Mouse (Mus musculus) lung, embryonic 14.5 days (tissue): ENCODE data around the gene Churc1. TPM values are rescaled to one million over a fixed set of nuclear protein-coding genes. Genes with fewer than 3 reads are reported as not detected.
A peak's percentile ranks its signal among the peaks of the same experiment; 100 is the strongest.
"Not testable (repeated sequence)": the region's sequence is repeated elsewhere in the genome, so short reads cannot be mapped to it uniquely, and the experiment has no call there.

Source experiments
- ATAC-seq: fragments of 200-750 bp; cut with Nextera tagmentation; 2 replicates; pipeline ENCODE4 v1.8.0; 2017; ENCODE audit warnings: mild to moderate bottlenecking, moderate TSS enrichment, moderate library complexity; ENCODE audit not compliant: insufficient read depth
- DNase-seq: peaks from one replicate; pipeline ENCODE4 v3.0.0-alpha.2; 2015
- H3K27ac ChIP-seq: fragments of 300-500 bp; sonication (generic); 2 replicates; pipeline ENCODE4 v1.5.1; 2014; ENCODE audit warnings: low read depth, mild to moderate bottlenecking, moderate library complexity
- H3K27me3 ChIP-seq: fragments of 300-500 bp; sonication (generic); 2 replicates; pipeline ENCODE4 v1.6.1; 2014; ENCODE audit warnings: low read length, control low read depth; ENCODE audit not compliant: insufficient read depth
- H3K36me3 ChIP-seq: fragments of 300-500 bp; sonication (generic); 2 replicates; pipeline ENCODE4 v1.6.1; 2014; ENCODE audit warnings: control low read depth; ENCODE audit not compliant: insufficient read depth
- H3K4me1 ChIP-seq: fragments of 300-500 bp; sonication (generic); 2 replicates; pipeline ENCODE4 v1.6.1; 2014; ENCODE audit warnings: antibody characterized with exemption, control low read depth; ENCODE audit not compliant: insufficient read depth
- H3K4me2 ChIP-seq: fragments of 300-500 bp; sonication (generic); 2 replicates; pipeline ENCODE4 v1.6.1; 2014; ENCODE audit warnings: mild to moderate bottlenecking
- H3K4me3 ChIP-seq: fragments of 300-500 bp; sonication (generic); 2 replicates; pipeline ENCODE4 v1.5.1; 2014; ENCODE audit warnings: low read depth, low read length
- H3K9ac ChIP-seq: fragments of 300-500 bp; sonication (generic); 2 replicates; pipeline ENCODE4 v1.6.1; 2014
- H3K9me3 ChIP-seq: fragments of 300-500 bp; sonication (generic); 2 replicates; pipeline ENCODE4 v1.6.1; 2016; ENCODE audit warnings: low read depth, low read length, control low read depth
- CTCF ChIP-seq: IDR thresholded peaks from 2 replicates; pipeline ENCODE4 v1.5.1; 2016; ENCODE audit warnings: antibody characterized with exemption, low read depth
- WGBS: fragments of 180-500 bp; shearing (Covaris S2); extraction: QIAGEN DNeasy Blood & Tissue Kit; methylation state at CpG from one replicate; pipeline ENCODE4 v1.1.7; 2014; 5-methylcytosine and 5-hydroxymethylcytosine counted together
- polyA plus RNA-seq: library from polyadenylated mRNA; unstranded; fragments of >200 nt; fragmentation: Nextera tagmentation; extraction: Ambion mirVana; gene quantifications from 2 replicates; pipeline ENCODE4 v1.2.1, GENCODE M21; 2014

Gene Churc1
- polyA plus RNA-seq, 1 experiment from 2014 or later: 137 TPM

- Histone ChIP-seq H3K4me2 (no peak overlapping the region), H3K4me1 (no peaks in the 10 kb centered on the region), H3K27ac (no peak overlapping the region), H3K27me3 (no peaks in the 10 kb centered on the region), H3K36me3 (no peaks in the 10 kb centered on the region), H3K9ac (no peak overlapping the region), H3K9me3 (no peaks in the 10 kb centered on the region), H3K4me3 (no peak overlapping the region)
- TF ChIP-seq CTCF: no peak
- WGBS: 83% methylated on average over 10 of the region's 10 CpGs
- DNase-seq: no peak
- ATAC-seq: no peak
These were observed 13.2 kb downstream of the Churc1 start for GRCm38 (mm10) chr12:76778305-76779083.

- Histone ChIP-seq H3K4me1 (no peaks in the 10 kb centered on the region), H3K9me3 (no peaks in the 10 kb centered on the region), H3K36me3 (no peaks in the 10 kb centered on the region), H3K27me3 (no peaks in the 10 kb centered on the region), H3K4me2 (no peak overlapping the region), H3K9ac (no peak overlapping the region), H3K4me3 (no peak overlapping the region), H3K27ac (no peak overlapping the region)
- WGBS: 91% methylated on average over 5 of the region's 5 CpGs
- no peak for TF ChIP-seq CTCF
- no peak for DNase-seq
- no peak for ATAC-seq
These were observed 14.6 kb downstream of the Churc1 start for GRCm38 (mm10) chr12:76779951-76780350.

- DNase-seq: no peak
- Histone ChIP-seq H3K4me3 (no peak overlapping the region), H3K4me2 (no peak overlapping the region), H3K36me3 (no peaks in the 10 kb centered on the region), H3K27me3 (no peaks in the 10 kb centered on the region), H3K9me3 (no peaks in the 10 kb centered on the region), H3K4me1 (no peaks in the 10 kb centered on the region), H3K9ac (no peak overlapping the region), H3K27ac (no peak overlapping the region)
- no peak for ATAC-seq
- TF ChIP-seq CTCF: no peak
- 74% methylated on average over 12 of the region's 12 CpGs for whole genome bisulfite sequencing
These were observed 15.5 kb downstream of the Churc1 start for GRCm38 (mm10) chr12:76780639-76781468.

GRCm38 (mm10) chr12:76784056-76784619, 18.8 kb downstream of the Churc1 start:
- Histone ChIP-seq H3K27me3 (no peaks in the 10 kb centered on the region), H3K4me2 (no peak overlapping the region), H3K9ac (no peak overlapping the region), H3K36me3 (no peaks in the 10 kb centered on the region), H3K4me1 (no peaks in the 10 kb centered on the region), H3K9me3 (no peaks in the 10 kb centered on the region), H3K4me3 (no peak overlapping the region), H3K27ac (no peak overlapping the region)
- ATAC-seq (no peak), DNase-seq (no peak)
- TF ChIP-seq CTCF: no peak
- WGBS: 61% methylated on average over 10 of the region's 10 CpGs

- H3K27ac ChIP-seq: peak overlapping the region; percentile 37; the same call in 1 of the 2 replicates
- DNase-seq (peak; percentile 72), ATAC-seq (peak; percentile 79; the same call in 1 of the 2 replicates)
- no peak for TF ChIP-seq CTCF
- H3K9ac ChIP-seq: no peak overlapping the region
- H3K36me3 ChIP-seq: no peaks in the 10 kb centered on the region
- peak overlapping the region; percentile 26; the same call in 1 of the 2 replicates for H3K4me2 ChIP-seq
- H3K4me3 ChIP-seq: no peak overlapping the region
- H3K9me3 ChIP-seq: no peaks in the 10 kb centered on the region
- no peaks in the 10 kb centered on the region for H3K27me3 ChIP-seq
- 8% methylated on average over 8 of the region's 8 CpGs for WGBS
- H3K4me1 ChIP-seq: peaks cover 11% of the 10 kb centered on the region
These were observed 25.2 kb downstream of the Churc1 start for GRCm38 (mm10) chr12:76790446-76791084.

- ATAC-seq, H3K4me3 ChIP-seq, H3K27ac ChIP-seq, H3K4me2 ChIP-seq, H3K9ac ChIP-seq, H3K27me3 ChIP-seq, DNase-seq, H3K36me3 ChIP-seq, H3K9me3 ChIP-seq: not testable (repeated sequence)
- peak; percentile 32 for TF ChIP-seq CTCF
- peaks cover 11% of the 10 kb centered on the region for H3K4me1 ChIP-seq
- WGBS: 48% methylated on average over 12 of the region's 14 CpGs
These were observed 27.2 kb downstream of the Churc1 start for GRCm38 (mm10) chr12:76792540-76792939.
